Mouse (Mus musculus): ENCODE measurements at regions not wholly inside any gene's neighbourhood (a gene's known extent, or its start where the extent isn't known, plus 50 kb on each side); places are given as distances from the start of the nearest gene placed in this dataset.
A peak's percentile ranks its signal among the peaks of the same experiment; 100 is the strongest.

- Histone ChIP-seq H3K9me3 (ENCODE audit: low read length) (no peaks in the 10 kb centered on the region), H3K4me3 (ENCODE audit: low read length) (no peak overlapping the region), H3K9ac (replicated peaks; ENCODE audit: low read length) (no peak overlapping the region), H3K4me1 (ENCODE audit: insufficient read depth, low read length) (no peaks in the 10 kb centered on the region), H3K27ac (no peak overlapping the region), H3K36me3 (ENCODE audit: insufficient read depth, low read length) (no peaks in the 10 kb centered on the region), H3K27me3 (ENCODE audit: insufficient read depth, low read length) (no peaks in the 10 kb centered on the region), H3K4me2 (ENCODE audit: low read depth, low read length) (no peak overlapping the region)
- WGBS = 76% methylated on average over 1 of the region's 1 CpGs
- no peak for ATAC-seq
- no peak for DNase-seq (ENCODE audit: low spot score)
- TF ChIP-seq CTCF (IDR thresholded peaks at IDR 0.05; ENCODE audit: low read depth) = no peak
Observed at GRCm38 (mm10) chr3:130888587-130888986, 158.4 kb upstream of the Rpl34 start.

DNA sequence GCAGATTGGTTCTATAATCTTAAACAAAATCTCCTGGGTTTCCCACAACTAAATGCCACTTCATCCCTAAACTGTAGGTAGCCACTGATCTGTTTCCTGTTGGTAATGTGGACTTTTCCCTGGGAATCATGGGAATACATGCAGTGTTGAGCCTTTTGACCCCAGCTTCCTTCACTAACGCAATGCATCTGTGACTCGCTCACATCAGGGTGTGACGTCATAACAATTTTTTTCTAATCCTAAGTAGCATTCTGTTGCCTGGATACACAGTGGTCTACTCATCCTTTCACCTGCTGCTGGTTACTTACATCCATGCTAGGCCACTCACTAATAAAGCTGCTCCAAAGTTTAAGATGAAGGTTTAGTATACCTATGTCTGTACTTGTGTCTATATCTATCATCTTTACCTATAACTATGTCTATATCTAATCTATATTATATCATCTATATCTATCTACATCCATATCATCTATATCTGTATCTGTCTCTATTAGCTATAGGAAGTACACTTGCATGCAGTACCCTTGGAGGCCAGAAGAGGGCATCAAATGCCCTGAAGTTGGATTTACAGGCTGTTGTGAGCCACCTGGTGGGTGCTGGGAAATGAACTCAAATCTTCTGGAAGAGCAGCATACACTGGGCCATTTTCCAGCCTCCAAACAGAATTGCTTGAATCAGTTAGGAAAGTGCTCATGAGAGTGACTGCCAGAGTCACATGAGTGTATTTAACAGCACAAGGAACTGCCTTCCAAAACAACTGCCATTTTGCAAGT, 157.5 kb upstream of the Rpl34 start:
- no peaks in the 10 kb centered on the region for H3K4me1 ChIP-seq (ENCODE audit: insufficient read depth, low read length)
- no peaks in the 10 kb centered on the region for H3K27me3 ChIP-seq (ENCODE audit: insufficient read depth, low read length)
- WGBS = 89% methylated on average over 3 of the region's 3 CpGs
- H3K4me3 ChIP-seq (ENCODE audit: low read length) = no peak overlapping the region
- H3K27ac ChIP-seq = no peak overlapping the region
- peak; percentile 54 for TF ChIP-seq CTCF (IDR thresholded peaks at IDR 0.05; ENCODE audit: low read depth)
- H3K36me3 ChIP-seq (ENCODE audit: insufficient read depth, low read length) = no peaks in the 10 kb centered on the region
- ATAC-seq (no peak), DNase-seq (ENCODE audit: low spot score) (no peak)
- H3K9ac ChIP-seq (replicated peaks; ENCODE audit: low read length) = no peak overlapping the region
- no peak overlapping the region for H3K4me2 ChIP-seq (ENCODE audit: low read depth, low read length)
- no peaks in the 10 kb centered on the region for H3K9me3 ChIP-seq (ENCODE audit: low read length)

DNA sequence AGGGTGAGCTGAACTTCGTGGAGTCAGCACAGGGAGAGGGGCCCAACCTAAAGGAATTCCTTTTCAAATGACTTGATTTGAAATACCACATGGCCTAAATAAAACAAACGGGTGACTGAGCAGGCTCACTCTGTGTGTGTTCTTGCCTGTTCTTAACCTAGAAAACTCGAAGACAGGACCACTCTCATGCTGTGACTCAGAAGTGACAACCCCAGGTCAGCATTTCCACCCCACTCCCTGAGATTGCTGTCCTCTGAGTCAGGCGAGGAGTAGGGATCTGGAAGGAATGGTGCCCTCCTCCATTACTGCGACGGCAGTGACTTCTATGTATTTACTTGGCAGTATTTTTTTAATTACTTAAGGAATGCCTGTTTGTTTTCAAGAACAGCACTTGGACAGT, 155.8 kb upstream of the Rpl34 start:
- no peak overlapping the region for H3K9ac ChIP-seq (replicated peaks; ENCODE audit: low read length)
- no peak overlapping the region for H3K4me2 ChIP-seq (ENCODE audit: low read depth, low read length)
- no peaks in the 10 kb centered on the region for H3K9me3 ChIP-seq (ENCODE audit: low read length)
- 56% methylated on average over 6 of the region's 6 CpGs for WGBS
- H3K27ac ChIP-seq = no peak overlapping the region
- H3K4me3 ChIP-seq (ENCODE audit: low read length) = no peak overlapping the region
- H3K27me3 ChIP-seq (ENCODE audit: insufficient read depth, low read length) = no peaks in the 10 kb centered on the region
- H3K4me1 ChIP-seq (ENCODE audit: insufficient read depth, low read length) = no peaks in the 10 kb centered on the region
- no peak for TF ChIP-seq CTCF (IDR thresholded peaks at IDR 0.05; ENCODE audit: low read depth)
- no peaks in the 10 kb centered on the region for H3K36me3 ChIP-seq (ENCODE audit: insufficient read depth, low read length)
- ATAC-seq = no peak
- DNase-seq (ENCODE audit: low spot score) = no peak

- Histone ChIP-seq H3K9ac (replicated peaks; ENCODE audit: low read length) (no peak overlapping the region), H3K27me3 (ENCODE audit: insufficient read depth, low read length) (no peaks in the 10 kb centered on the region), H3K27ac (no peak overlapping the region), H3K4me3 (ENCODE audit: low read length) (no peak overlapping the region), H3K4me1 (ENCODE audit: insufficient read depth, low read length) (no peaks in the 10 kb centered on the region), H3K36me3 (ENCODE audit: insufficient read depth, low read length) (no peaks in the 10 kb centered on the region), H3K4me2 (ENCODE audit: low read depth, low read length) (no peak overlapping the region), H3K9me3 (ENCODE audit: low read length) (no peaks in the 10 kb centered on the region)
- ATAC-seq = no peak
- no peak for DNase-seq (ENCODE audit: low spot score)
- 88% methylated on average over 9 of the region's 9 CpGs for WGBS
- no peak for TF ChIP-seq CTCF (IDR thresholded peaks at IDR 0.05; ENCODE audit: low read depth)
Observed at GRCm38 (mm10) chr3:130884393-130884792, 154.2 kb upstream of the Rpl34 start.

- no peak for TF ChIP-seq CTCF (IDR thresholded peaks at IDR 0.05; ENCODE audit: low read depth)
- H3K27me3 ChIP-seq (ENCODE audit: insufficient read depth, low read length) = no peaks in the 10 kb centered on the region
- DNase-seq (ENCODE audit: low spot score) (no peak), ATAC-seq (no peak)
- WGBS = 82% methylated on average over 4 of the region's 4 CpGs
- H3K9ac ChIP-seq (replicated peaks; ENCODE audit: low read length) = no peak overlapping the region
- no peak overlapping the region for H3K4me2 ChIP-seq (ENCODE audit: low read depth, low read length)
- no peak overlapping the region for H3K4me3 ChIP-seq (ENCODE audit: low read length)
- no peaks in the 10 kb centered on the region for H3K9me3 ChIP-seq (ENCODE audit: low read length)
- no peaks in the 10 kb centered on the region for H3K4me1 ChIP-seq (ENCODE audit: insufficient read depth, low read length)
- no peaks in the 10 kb centered on the region for H3K36me3 ChIP-seq (ENCODE audit: insufficient read depth, low read length)
- H3K27ac ChIP-seq = no peak overlapping the region
Observed at GRCm38 (mm10) chr3:130883928-130884327, 153.7 kb upstream of the Rpl34 start.

DNA sequence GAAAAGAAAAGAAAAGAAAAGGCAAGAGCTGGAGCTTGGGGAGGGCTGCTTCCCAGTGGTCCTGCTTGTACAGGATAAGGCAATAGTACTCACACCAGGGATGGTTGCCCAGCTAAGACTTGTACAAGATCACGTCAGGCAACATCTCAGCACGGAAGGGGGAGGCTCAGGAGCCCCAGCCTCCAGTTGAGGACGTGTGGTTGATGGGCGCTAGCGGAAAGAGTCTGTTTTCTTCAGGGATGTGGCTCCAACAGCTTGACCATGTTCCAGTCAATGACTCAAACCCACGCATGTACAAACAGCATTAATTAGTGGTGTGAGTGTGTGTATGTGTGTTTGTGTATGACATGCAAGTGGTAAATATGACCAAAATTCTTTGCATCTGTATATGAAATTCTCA, 153.1 kb upstream of the Rpl34 start:
- no peak overlapping the region for H3K4me3 ChIP-seq (ENCODE audit: low read length)
- H3K27ac ChIP-seq = no peak overlapping the region
- WGBS = 84% methylated on average over 6 of the region's 6 CpGs
- no peak for TF ChIP-seq CTCF (IDR thresholded peaks at IDR 0.05; ENCODE audit: low read depth)
- no peak overlapping the region for H3K9ac ChIP-seq (replicated peaks; ENCODE audit: low read length)
- H3K4me2 ChIP-seq (ENCODE audit: low read depth, low read length) = no peak overlapping the region
- no peaks in the 10 kb centered on the region for H3K9me3 ChIP-seq (ENCODE audit: low read length)
- DNase-seq (ENCODE audit: low spot score) (no peak), ATAC-seq (no peak)
- no peaks in the 10 kb centered on the region for H3K27me3 ChIP-seq (ENCODE audit: insufficient read depth, low read length)
- H3K36me3 ChIP-seq (ENCODE audit: insufficient read depth, low read length) = no peaks in the 10 kb centered on the region
- no peaks in the 10 kb centered on the region for H3K4me1 ChIP-seq (ENCODE audit: insufficient read depth, low read length)

DNA sequence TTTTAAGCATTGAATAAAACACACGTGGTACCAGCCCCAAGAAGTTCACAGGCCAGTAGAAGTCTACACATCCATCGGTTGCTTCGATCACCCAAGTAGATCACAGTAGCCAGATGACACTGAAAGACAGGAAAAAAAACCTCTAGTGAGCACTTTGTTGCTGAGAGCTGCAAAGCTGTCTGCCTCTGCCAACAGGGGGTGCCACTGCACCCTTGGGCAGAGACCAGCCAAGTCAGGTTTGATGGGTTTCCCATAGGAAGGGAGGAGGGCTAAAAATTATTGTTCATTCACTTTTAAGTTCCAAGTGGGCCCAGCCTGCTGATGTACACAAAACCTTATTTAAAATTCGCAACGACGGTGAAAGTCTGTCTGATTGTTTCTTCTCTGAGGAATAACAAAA, 150.3 kb upstream of the Rpl34 start:
- ATAC-seq = no peak
- H3K4me2 ChIP-seq (ENCODE audit: low read depth, low read length) = no peak overlapping the region
- WGBS = 58% methylated on average over 6 of the region's 6 CpGs

More for the DNA sequence above, 150.3 kb upstream of the Rpl34 start:
- H3K36me3 ChIP-seq (ENCODE audit: insufficient read depth, low read length) = no peaks in the 10 kb centered on the region
- no peak overlapping the region for H3K4me3 ChIP-seq (ENCODE audit: low read length)
- H3K9ac ChIP-seq (replicated peaks; ENCODE audit: low read length) = no peak overlapping the region
- DNase-seq (ENCODE audit: low spot score) = no peak
- TF ChIP-seq CTCF (IDR thresholded peaks at IDR 0.05; ENCODE audit: low read depth) = peak; percentile 31
- H3K27me3 ChIP-seq (ENCODE audit: insufficient read depth, low read length) = no peaks in the 10 kb centered on the region
- H3K27ac ChIP-seq = no peak overlapping the region
- no peaks in the 10 kb centered on the region for H3K4me1 ChIP-seq (ENCODE audit: insufficient read depth, low read length)
- no peaks in the 10 kb centered on the region for H3K9me3 ChIP-seq (ENCODE audit: low read length)

Measured in hindbrain, postnatal 0 days (tissue).